Mouse (Mus musculus): Measurements from ENCODE around the gene 1810024B03Rik. TPM values are rescaled to one million over a fixed set of nuclear protein-coding genes. Genes with fewer than 3 reads are reported as not detected.
"Not testable (repeated sequence)": the region's sequence is repeated elsewhere in the genome, so short reads cannot be mapped to it uniquely, and the experiment has no call there.

Gene 1810024B03Rik
- polyA plus RNA-seq, 1 experiment = not detected

DNA sequence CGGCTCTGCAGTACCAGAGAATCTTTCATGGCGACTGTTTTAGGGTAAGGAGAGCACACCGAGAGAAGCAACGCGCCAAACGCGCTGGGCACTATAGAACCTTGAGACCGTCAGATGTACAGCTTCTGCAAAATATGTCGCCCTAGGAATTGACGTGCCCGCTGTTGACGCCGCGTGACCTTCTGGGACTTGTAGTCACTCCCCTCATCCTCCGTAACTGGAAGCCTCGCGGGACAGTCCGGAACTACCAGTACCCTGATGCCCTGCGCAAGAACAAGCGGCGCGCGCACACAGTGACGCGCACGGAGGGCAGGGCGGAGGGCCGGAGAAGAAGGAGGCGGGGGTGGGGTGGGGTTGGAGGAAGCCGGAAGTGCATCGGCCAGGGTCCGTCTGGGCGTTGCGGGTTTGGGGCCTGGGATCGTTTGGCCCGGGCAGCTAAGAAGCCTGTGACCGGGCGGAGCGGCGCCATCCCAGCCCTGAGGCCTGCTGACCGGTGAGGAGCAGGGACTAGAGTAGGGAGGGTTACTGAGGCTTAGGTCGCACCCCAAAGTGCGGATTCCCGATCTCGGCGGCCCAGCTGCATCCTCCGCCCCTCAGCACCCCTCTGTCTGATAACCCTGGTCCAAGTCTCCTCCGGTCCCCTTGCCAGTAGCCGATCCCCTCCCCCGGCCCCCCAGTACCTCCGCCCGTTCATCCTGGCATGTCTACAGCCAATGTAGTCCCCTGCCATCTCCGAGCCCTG lies 39.7 kb upstream of the 1810024B03Rik start, which contains the start of the genes Ciao1 and Tmem127:
Gene Ciao1 (minus strand): TSS at position 225 of the 742 bp plus-strand sequence.
Gene Tmem127 (plus strand): TSS at position 317 of the 742 bp plus-strand sequence.
- WGBS = under 1% methylated on average over 53 of the region's 53 CpGs
- peak within 1 kb of the TSS; percentile 85 for H3K4me3 ChIP-seq (ENCODE audit: insufficient read depth, low read depth, low read length)
- TF ChIP-seq POLR2A (IDR thresholded peaks at IDR 0.05; ENCODE audit: insufficient read depth, low read depth, low read length) (peak; percentile 42), CTCF (IDR thresholded peaks at IDR 0.05; ENCODE audit: insufficient read depth, low read depth, low read length) (no peak)
- peak within 1 kb of the TSS; percentile 27; the same call in 1 of the 2 replicates for H3K27ac ChIP-seq (ENCODE audit: insufficient read depth, low read depth, low read length)
- H3K4me1 ChIP-seq (ENCODE audit: control insufficient read depth, insufficient read depth, low read length) = peaks cover 17% of the 10 kb centered on the region

DNA sequence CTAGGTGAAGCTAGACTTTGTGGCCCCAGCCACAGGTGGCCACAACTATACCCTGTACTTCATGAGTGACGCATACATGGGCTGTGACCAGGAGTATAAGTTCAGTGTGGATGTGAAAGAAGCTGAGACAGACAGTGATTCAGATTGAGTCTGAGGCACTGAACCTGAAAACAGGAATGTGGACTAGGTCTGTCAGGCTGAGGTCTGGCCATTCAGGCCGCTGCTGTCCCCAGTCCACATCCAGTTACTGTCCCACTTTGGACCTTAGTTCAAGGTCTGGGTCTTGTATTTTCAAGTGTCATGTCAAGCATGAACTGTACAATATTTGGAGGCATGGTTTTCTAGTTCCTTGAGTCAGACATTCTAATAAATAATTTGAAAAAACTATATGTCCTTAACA lies 32.0 kb upstream of the 1810024B03Rik start:
- WGBS = 94% methylated on average over 2 of the region's 2 CpGs
- TF ChIP-seq POLR2A (IDR thresholded peaks at IDR 0.05; ENCODE audit: insufficient read depth, low read depth, low read length) = no peak
- TF ChIP-seq CTCF (IDR thresholded peaks at IDR 0.05; ENCODE audit: insufficient read depth, low read depth, low read length) = no peak
- no peak overlapping the region for H3K27ac ChIP-seq (ENCODE audit: insufficient read depth, low read depth, low read length)
- no peak overlapping the region for H3K4me3 ChIP-seq (ENCODE audit: insufficient read depth, low read depth, low read length)
- H3K4me1 ChIP-seq (ENCODE audit: control insufficient read depth, insufficient read depth, low read length) = no peaks in the 10 kb centered on the region

DNA sequence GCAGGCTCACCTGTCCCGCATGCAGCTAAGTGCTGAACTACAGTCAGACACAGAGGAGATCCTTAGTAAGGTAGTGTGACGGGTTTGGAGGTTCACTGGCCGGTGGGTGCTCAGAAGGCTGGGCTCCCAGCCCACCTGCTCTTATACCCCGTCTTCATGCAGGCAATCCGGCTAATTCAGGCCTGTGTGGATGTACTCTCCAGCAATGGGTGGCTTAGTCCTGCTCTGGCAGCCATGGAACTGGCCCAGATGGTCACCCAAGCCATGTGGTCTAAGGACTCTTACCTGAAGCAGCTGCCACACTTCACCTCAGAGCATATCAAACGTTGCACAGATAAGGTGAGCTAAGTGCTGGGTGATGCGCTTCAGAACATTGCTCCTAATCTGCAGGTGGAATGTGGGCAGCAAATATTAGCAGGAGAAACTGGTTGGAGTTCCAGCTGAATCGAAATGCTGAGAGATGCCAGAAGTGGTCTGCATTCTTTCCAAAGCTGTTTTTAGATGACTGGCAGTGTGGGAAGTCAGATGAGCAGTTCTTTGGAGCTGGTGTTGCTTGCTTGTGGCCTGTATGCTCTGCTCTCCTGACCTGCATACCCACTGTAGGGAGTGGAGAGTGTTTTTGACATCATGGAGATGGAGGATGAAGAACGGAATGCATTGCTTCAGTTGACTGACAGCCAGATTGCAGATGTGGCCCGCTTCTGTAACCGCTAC lies 30.0 kb upstream of the 1810024B03Rik start:
- Histone ChIP-seq H3K27ac (ENCODE audit: insufficient read depth, low read depth, low read length) (no peak overlapping the region), H3K4me3 (ENCODE audit: insufficient read depth, low read depth, low read length) (no peak overlapping the region), H3K4me1 (ENCODE audit: control insufficient read depth, insufficient read depth, low read length) (no peaks in the 10 kb centered on the region)
- TF ChIP-seq CTCF (IDR thresholded peaks at IDR 0.05; ENCODE audit: insufficient read depth, low read depth, low read length) (no peak), POLR2A (IDR thresholded peaks at IDR 0.05; ENCODE audit: insufficient read depth, low read depth, low read length) (no peak)
- WGBS = 95% methylated on average over 11 of the region's 11 CpGs

DNA sequence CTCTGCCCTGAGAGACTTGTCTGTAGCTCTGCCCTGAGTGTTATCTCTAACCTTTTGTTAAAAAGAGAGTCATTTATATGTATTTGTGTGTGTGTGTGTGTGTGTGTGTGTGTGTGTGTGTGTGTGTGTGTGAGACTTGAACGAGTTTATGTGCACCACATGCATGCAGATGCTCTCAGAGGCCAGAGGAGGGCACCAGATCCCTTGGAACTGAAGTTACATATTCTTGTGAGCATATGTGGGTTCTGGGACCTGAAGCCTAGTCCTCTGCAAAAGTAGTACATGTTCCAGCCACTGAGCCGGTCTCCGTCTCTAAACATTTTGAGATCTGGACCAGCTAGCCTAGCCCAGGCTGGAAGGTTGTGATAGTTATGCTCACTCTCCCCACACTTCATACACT lies 17.2 kb upstream of the 1810024B03Rik start:
- H3K4me1 ChIP-seq (ENCODE audit: control insufficient read depth, insufficient read depth, low read length) = no peaks in the 10 kb centered on the region
- 100% methylated on average over 3 of the region's 3 CpGs for WGBS
- TF ChIP-seq CTCF (IDR thresholded peaks at IDR 0.05; ENCODE audit: insufficient read depth, low read depth, low read length) (no peak), POLR2A (IDR thresholded peaks at IDR 0.05; ENCODE audit: insufficient read depth, low read depth, low read length) (no peak)
- no peak overlapping the region for H3K4me3 ChIP-seq (ENCODE audit: insufficient read depth, low read depth, low read length)
- H3K27ac ChIP-seq (ENCODE audit: insufficient read depth, low read depth, low read length) = no peak overlapping the region

DNA sequence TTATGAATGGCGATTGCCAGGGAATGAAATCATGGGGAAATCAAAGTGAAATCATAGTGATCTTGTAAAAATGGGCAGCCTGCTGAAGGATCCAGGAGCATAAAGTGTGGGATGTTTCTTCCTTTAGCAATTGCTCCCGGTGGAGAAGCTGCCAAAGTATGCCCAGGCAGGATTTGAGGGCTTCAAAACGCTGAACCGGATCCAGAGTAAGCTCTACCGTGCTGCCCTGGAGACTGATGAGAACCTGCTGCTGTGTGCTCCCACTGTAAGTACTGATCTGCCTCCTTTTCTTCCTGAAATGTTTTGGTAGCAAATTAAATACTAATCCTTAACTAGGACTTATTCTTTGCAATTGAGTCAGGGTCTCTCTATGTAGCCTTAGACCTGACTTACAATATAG lies 9.7 kb upstream of the 1810024B03Rik start:
- no peaks in the 10 kb centered on the region for H3K4me1 ChIP-seq (ENCODE audit: control insufficient read depth, insufficient read depth, low read length)
- H3K27ac ChIP-seq (ENCODE audit: insufficient read depth, low read depth, low read length) = no peak overlapping the region
- WGBS = 96% methylated on average over 5 of the region's 5 CpGs
- TF ChIP-seq CTCF (IDR thresholded peaks at IDR 0.05; ENCODE audit: insufficient read depth, low read depth, low read length) (no peak), POLR2A (IDR thresholded peaks at IDR 0.05; ENCODE audit: insufficient read depth, low read depth, low read length) (no peak)
- H3K4me3 ChIP-seq (ENCODE audit: insufficient read depth, low read depth, low read length) = no peak overlapping the region

DNA sequence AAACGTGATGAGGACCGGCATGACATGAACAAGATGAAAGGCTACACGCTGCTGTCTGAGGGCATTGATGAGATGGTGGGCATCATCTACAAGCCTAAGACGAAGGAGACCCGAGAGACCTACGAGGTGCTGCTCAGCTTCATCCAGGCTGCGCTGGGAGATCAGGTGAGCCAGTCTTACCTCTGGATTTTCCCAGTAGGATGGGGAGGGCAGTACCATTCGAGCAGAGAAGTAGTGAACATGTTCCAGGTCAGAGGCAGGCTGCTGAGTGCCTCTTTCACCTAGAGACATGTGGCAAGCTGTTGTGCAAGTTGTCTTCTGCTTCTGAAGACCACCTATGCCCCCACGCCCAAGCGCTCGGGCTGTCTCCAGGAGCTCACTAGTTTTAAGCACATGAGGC lies 2.6 kb upstream of the 1810024B03Rik start:
- 93% methylated on average over 11 of the region's 11 CpGs for WGBS
- TF ChIP-seq CTCF (IDR thresholded peaks at IDR 0.05; ENCODE audit: insufficient read depth, low read depth, low read length) (no peak), POLR2A (IDR thresholded peaks at IDR 0.05; ENCODE audit: insufficient read depth, low read depth, low read length) (no peak)
- no peak overlapping the region for H3K27ac ChIP-seq (ENCODE audit: insufficient read depth, low read depth, low read length)

DNA sequence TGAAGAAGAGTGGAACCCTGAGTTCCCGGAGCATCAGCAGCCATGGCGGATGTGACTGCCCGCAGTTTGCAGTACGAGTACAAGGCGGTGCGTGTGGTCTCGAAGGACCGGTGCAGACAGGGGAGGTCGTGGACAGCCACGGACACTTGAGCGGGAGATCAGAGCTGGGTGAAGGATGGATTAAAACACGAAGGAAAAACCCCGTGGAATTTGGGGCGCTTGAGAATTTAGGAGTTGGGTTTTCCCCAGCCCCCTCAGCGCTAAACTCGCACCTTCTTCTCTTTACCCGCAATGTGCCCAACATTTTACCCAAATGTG lies 331 bp upstream of the 1810024B03Rik start:
- WGBS = 0% methylated on average over 17 of the region's 17 CpGs
- peak overlapping the region; percentile 78 for H3K4me3 ChIP-seq (ENCODE audit: insufficient read depth, low read depth, low read length)
- peak overlapping the region; percentile 9; the same call in 1 of the 2 replicates for H3K27ac ChIP-seq (ENCODE audit: insufficient read depth, low read depth, low read length)
- H3K4me1 ChIP-seq (ENCODE audit: control insufficient read depth, insufficient read depth, low read length) = peaks cover 3% of the 10 kb centered on the region; the same call in 1 of the 2 replicates
- TF ChIP-seq POLR2A (IDR thresholded peaks at IDR 0.05; ENCODE audit: insufficient read depth, low read depth, low read length) = 0 out of 2 replicates have a peak, but pooled peaks have one; percentile 59
- TF ChIP-seq CTCF (IDR thresholded peaks at IDR 0.05; ENCODE audit: insufficient read depth, low read depth, low read length) = no peak

More for the DNA sequence above, 2.6 kb upstream of the 1810024B03Rik start:
- peaks cover 3% of the 10 kb centered on the region; the same call in 1 of the 2 replicates for H3K4me1 ChIP-seq (ENCODE audit: control insufficient read depth, insufficient read depth, low read length)
- H3K4me3 ChIP-seq (ENCODE audit: insufficient read depth, low read depth, low read length) = no peak overlapping the region

DNA sequence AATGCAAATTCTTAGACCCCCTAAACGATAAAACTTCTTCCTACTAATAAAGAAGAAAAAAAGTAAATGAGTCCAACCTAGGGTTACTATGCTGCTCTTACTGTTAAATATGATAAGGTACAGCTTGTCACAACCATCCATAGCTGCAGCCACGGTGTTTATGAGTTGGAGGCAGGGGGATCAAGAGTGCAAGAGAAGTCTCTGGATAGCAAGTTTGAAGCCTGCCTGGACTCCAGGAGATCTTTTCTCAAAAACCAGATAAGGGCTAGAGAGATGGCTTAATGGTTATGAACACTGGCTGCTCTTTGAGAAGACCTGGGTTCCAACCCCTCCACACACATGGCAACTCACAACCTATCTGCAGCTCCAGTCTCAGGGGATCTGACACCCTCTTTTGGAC lies 1.2 kb downstream of the 1810024B03Rik start:
- H3K4me3 ChIP-seq (ENCODE audit: insufficient read depth, low read depth, low read length) = no peak overlapping the region
- H3K27ac ChIP-seq (ENCODE audit: insufficient read depth, low read depth, low read length) = no peak overlapping the region
- 95% methylated on average over 2 of the region's 2 CpGs for WGBS
- H3K4me1 ChIP-seq (ENCODE audit: control insufficient read depth, insufficient read depth, low read length) = peaks cover 3% of the 10 kb centered on the region; the same call in 1 of the 2 replicates
- no peak for TF ChIP-seq CTCF (IDR thresholded peaks at IDR 0.05; ENCODE audit: insufficient read depth, low read depth, low read length)

DNA sequence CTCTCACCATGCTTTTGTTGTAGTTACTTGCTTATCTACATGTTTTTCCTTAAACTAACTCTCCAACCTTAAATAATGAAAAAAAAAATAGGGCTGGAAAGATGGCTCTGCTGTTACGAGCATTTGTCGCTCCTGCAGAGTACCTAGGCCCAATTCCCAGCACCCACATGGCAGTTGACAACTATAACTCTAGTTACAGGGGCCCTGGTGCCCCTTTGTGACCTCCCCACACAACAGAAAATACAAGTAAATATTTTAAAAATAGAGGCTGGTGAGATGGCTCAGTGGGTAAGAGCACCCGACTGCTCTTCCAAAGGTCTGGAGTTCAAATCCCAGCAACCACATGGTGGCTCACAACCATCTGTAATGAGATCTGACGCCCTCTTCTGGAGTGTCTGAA lies 2.1 kb downstream of the 1810024B03Rik start:
- not testable (repeated sequence) for H3K4me1 ChIP-seq (ENCODE audit: control insufficient read depth, insufficient read depth, low read length); H3K27ac ChIP-seq (ENCODE audit: insufficient read depth, low read depth, low read length); H3K4me3 ChIP-seq (ENCODE audit: insufficient read depth, low read depth, low read length)
- 88% methylated on average over 4 of the region's 4 CpGs for WGBS

All from olfactory bulb, adult 2 months (tissue).